Mouse (Mus musculus): Measurements from ENCODE around the gene Ski.
A peak's percentile ranks its signal among the peaks of the same experiment; 100 is the strongest.

The Ski gene

DNA sequence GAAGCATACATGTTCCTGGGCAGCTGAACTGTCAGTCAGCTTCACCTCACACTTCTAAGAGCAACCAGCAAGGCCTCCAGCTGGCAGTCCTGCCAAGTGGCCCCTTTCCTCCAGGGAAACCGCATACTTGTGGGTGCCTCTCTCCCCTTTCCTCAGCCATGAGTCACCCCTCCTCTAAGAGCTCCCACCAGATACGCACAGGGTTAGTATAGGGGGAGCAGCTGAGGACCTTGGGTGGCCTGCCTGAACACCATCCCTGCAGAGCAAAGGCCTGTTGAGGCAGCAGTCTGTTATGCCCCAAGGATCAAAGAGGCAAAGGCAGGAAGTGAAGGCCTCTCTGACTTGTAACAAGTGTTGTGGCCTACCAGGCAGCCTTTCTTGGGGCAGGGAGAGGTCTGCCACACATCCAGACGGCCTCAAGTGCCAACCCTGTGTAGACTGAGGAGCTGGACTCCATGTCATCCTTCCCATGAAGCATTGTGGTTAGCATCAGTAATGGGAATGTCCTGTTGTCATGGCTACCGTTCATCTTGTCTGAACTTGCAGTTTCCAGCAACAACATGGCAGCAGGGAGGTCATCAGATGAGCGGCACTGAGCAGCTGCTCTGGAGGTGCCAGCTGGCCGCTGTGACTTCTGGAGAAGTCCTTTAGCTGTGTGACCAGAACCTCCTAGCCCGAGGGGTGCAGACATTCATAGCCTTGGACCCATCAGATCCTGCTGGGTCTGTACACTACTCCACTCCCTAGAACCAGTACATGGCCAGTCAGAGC is 95.6 kb downstream of the Ski start:
- no peak for DNase-seq

GRCm38 (mm10) chr4:155126194-155126593 is 96.2 kb downstream of the Ski start:
- no peak for DNase-seq

DNA sequence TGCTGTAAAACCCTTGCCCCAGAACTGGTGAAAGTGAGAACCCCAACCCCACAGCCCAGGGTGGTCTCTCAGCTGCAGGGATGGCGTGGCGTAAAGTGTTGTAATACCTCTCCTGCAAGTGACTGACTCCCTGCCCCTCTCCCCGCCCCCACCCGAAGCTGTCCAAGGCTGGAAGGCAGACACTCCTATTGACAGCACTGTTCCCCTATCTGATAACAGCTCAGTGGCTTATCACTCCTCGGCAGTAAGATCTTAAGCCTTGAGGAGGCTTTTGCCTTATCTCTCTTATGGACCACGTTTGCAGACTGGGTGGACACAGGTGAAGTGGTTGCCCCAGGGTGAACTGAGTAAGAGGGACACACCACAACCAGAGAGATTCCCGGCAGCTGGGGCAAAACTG is 97.1 kb downstream of the Ski start:
- no peak for DNase-seq

DNA sequence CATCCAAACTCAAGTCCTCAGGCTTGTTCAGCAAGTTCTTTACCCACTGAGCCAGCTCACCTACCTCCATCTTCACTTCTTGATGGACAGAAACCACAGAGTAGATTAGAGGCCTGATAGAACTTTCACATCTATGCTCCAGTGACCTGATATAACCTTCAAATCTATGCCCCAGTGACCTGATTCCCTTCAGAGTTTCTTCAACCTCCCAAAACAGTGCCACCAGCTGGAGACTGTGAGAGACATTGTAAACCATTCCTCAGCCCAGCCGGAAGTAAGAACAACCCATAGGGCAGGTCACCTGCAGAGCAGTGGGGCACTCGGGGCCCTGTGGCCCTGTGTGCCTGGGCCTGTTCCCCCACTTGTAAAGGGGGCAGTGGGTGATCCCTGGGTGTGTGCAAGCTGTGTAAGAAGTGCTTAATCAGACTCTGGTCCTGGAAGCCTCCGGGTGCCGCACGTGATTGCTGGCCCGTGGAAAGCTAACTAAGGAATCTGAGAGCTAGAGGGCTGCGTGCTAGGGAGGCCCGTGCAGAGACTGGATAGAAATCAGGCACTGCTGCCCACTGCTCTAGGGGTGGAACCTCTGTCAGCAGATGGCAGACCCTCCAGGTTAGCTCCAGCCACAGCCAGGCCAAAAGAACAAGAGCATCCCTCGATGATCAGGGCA is 98.4 kb downstream of the Ski start:
- peak; percentile 49 to 67 for DNase-seq

- DNase-seq: peak; percentile 61 to 67
Observed at GRCm38 (mm10) chr4:155122444-155123040, 99.8 kb downstream of the Ski start.

DNA sequence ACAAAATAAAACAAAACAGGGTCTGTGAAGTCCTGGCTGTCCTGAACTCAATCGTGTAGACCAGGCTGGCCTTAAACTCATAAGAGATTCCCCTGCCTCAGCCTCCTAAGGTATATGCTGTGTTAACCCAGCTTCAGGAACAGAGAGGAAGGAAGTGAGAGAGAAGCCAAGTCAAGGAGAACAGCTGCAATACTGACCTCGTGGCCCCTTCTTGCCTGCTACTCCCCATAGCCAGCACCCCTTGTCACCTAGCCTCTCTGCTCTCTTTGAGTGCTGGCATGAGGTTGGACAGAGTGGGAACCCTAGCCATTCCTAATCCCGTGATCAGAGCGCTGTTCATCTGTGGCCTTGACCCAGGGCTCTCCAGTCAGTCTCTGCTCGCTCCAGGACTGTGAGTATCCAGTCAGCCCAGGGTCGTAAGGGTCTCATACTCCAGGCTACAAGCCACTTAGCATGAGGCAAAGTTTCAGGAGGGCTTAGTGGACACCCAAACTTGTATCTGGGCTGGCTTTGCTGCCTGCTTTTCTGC is 100.4 kb downstream of the Ski start:
- DNase-seq: no peak

DNA sequence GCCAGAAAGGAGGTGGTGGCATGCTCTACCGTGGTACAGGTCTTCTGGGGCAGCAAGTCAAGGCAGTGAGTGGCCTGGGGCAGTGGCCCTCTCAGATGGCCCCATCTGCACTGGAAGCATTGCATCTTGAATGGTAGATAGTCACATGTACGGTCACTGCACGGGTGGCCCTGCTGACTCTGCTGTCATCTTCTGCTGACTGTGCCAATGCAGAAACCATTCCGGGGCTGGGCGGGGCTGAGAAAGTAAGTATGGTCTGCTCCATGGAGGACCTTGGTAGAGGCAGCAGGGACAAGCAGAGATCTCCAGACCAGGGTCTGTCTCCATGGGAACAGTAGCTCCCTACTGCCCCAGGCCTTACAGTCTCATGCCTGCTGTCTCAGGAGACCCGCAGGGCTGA is 101.2 kb downstream of the Ski start:
- DNase-seq: no peak

- DNase-seq: no peak
Observed at GRCm38 (mm10) chr4:155120583-155120982, 101.8 kb downstream of the Ski start.

- DNase-seq: no peak
Observed at GRCm38 (mm10) chr4:155120038-155120437, 102.4 kb downstream of the Ski start.

DNA sequence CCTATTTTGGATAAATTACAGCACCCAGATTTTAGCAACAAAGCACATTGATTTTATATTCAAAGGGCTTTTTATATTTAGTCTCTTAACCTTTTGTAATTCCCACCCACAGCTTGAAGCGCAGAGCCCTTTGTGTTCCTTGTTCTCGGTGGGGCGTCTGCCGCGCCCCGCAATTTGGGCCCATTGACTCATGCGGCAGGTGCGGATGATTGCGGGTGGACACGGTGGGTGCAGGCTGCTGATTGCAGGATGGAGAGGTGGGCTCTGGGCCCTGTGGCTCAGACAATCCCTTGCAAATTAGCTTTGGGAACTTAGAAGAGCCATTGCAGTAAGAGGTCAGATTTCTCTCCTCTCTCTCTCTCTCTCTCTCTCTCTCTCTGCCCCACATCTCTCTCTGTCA is 104.1 kb downstream of the Ski start:
- DNase-seq: no peak

- DNase-seq: no peak
Observed at GRCm38 (mm10) chr4:155117396-155117978, 104.9 kb downstream of the Ski start.

DNA sequence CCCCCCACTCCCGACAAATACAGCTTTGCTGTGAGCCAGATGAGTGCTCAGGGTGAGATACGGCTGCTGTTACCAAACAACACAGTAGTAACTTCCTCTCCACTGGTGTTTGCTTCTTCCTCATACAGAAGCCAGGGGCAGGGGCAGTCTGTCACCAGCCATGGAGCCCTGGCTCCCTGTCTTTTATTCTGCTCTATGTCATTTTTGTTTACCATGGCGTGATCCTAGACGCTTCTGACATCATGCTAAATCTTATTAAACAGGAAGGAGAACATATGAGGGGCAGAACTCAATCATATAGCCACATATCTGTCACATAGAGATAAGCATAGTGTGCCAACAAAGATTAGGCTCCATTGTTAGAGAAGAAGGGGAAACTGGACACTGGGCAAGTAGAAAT is 105.8 kb downstream of the Ski start:
- no peak for DNase-seq

- DNase-seq: no peak
Observed at GRCm38 (mm10) chr4:155113766-155114410, 108.5 kb downstream of the Ski start.

GRCm38 (mm10) chr4:155109471-155109870 is 112.9 kb downstream of the Ski start:
- DNase-seq: no peak

DNA sequence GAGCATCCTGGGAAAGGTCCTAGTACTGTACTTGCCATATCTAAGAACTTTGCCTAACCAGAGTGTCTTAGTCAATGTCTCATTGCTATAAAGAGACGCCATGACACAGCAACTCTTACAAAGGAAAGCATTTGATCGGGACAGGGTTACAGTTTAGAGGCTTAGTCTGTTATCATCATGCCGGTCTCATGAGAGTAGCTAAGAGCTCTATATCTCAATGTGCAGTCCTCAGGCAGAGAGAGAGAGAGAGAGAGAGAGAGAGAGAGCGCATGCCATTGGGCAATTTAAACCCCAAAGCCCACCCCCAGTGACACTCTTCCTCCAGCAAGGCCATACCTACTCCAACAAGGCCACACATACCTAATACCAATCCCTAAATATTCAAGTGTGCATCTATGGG is 114.5 kb downstream of the Ski start:
- DNase-seq: no peak
